Mouse (Mus musculus): ENCODE measurements around the gene Tap2. TPM values are rescaled to one million over a fixed set of nuclear protein-coding genes. Genes with fewer than 3 reads are reported as not detected.

Gene Tap2
- polyA plus RNA-seq, 1 experiment from 2014 or later, result 5.9 TPM

- Histone ChIP-seq H3K27ac (no peak overlapping the region), H3K4me1 (no peaks in the 10 kb centered on the region), H3K4me2 (no peak overlapping the region), H3K36me3 (no peaks in the 10 kb centered on the region), H3K9me3 (no peaks in the 10 kb centered on the region), H3K9ac (no peak overlapping the region), H3K4me3 (no peak overlapping the region), H3K27me3 (no peaks in the 10 kb centered on the region)
- ATAC-seq (ENCODE audit: insufficient number of reproducible peaks, low FRiP score, low TSS enrichment, low read depth), result no peak
- WGBS, result 64% methylated on average over 10 of the region's 10 CpGs
Measured at GRCm38 (mm10) chr17:34239601-34240041, 36.3 kb downstream of the Tap2 start.

GRCm38 (mm10) chr17:34240366-34240765, 37.0 kb downstream of the Tap2 start:
- no peak overlapping the region for H3K4me2 ChIP-seq
- WGBS, result 68% methylated on average over 3 of the region's 3 CpGs
- H3K4me1 ChIP-seq, result no peaks in the 10 kb centered on the region
- no peaks in the 10 kb centered on the region for H3K27me3 ChIP-seq
- no peaks in the 10 kb centered on the region for H3K36me3 ChIP-seq
- H3K9ac ChIP-seq, result no peak overlapping the region
- H3K4me3 ChIP-seq, result no peak overlapping the region
- no peaks in the 10 kb centered on the region for H3K9me3 ChIP-seq
- ATAC-seq (ENCODE audit: insufficient number of reproducible peaks, low FRiP score, low TSS enrichment, low read depth), result no peak
- H3K27ac ChIP-seq, result no peak overlapping the region

- no peak overlapping the region for H3K9ac ChIP-seq
- 78% methylated on average over 6 of the region's 6 CpGs for WGBS
- no peak overlapping the region for H3K4me2 ChIP-seq
- H3K36me3 ChIP-seq, result no peaks in the 10 kb centered on the region
- no peaks in the 10 kb centered on the region for H3K4me1 ChIP-seq
- ATAC-seq (ENCODE audit: insufficient number of reproducible peaks, low FRiP score, low TSS enrichment, low read depth), result no peak
- H3K27me3 ChIP-seq, result no peaks in the 10 kb centered on the region
- H3K4me3 ChIP-seq, result no peak overlapping the region
- H3K9me3 ChIP-seq, result no peaks in the 10 kb centered on the region
- no peak overlapping the region for H3K27ac ChIP-seq
Measured at GRCm38 (mm10) chr17:34240916-34241315, 37.6 kb downstream of the Tap2 start.

- no peak overlapping the region for H3K9ac ChIP-seq
- no peaks in the 10 kb centered on the region for H3K9me3 ChIP-seq
- H3K4me3 ChIP-seq, result no peak overlapping the region
- WGBS, result 75% methylated on average over 4 of the region's 4 CpGs
- no peak overlapping the region for H3K27ac ChIP-seq
- H3K4me2 ChIP-seq, result no peak overlapping the region
- ATAC-seq (ENCODE audit: insufficient number of reproducible peaks, low FRiP score, low TSS enrichment, low read depth), result no peak
- peaks cover 4% of the 10 kb centered on the region; the same call in 1 of the 2 replicates for H3K27me3 ChIP-seq
- no peaks in the 10 kb centered on the region for H3K4me1 ChIP-seq
- H3K36me3 ChIP-seq, result no peaks in the 10 kb centered on the region
Measured at GRCm38 (mm10) chr17:34244656-34245055, 41.3 kb downstream of the Tap2 start.

GRCm38 (mm10) chr17:34247047-34247446, 43.7 kb downstream of the Tap2 start:
- 77% methylated on average over 3 of the region's 3 CpGs for WGBS
- H3K9ac ChIP-seq, result no peak overlapping the region
- H3K36me3 ChIP-seq, result no peaks in the 10 kb centered on the region
- no peak overlapping the region for H3K4me3 ChIP-seq
- H3K27ac ChIP-seq, result no peak overlapping the region
- no peak for ATAC-seq (ENCODE audit: insufficient number of reproducible peaks, low FRiP score, low TSS enrichment, low read depth)
- no peaks in the 10 kb centered on the region for H3K4me1 ChIP-seq
- H3K9me3 ChIP-seq, result no peaks in the 10 kb centered on the region
- peaks cover 10% of the 10 kb centered on the region; the same call in 1 of the 2 replicates for H3K27me3 ChIP-seq
- H3K4me2 ChIP-seq, result no peak overlapping the region

- H3K27ac ChIP-seq, result no peak overlapping the region
- no peak overlapping the region for H3K4me2 ChIP-seq
- no peaks in the 10 kb centered on the region for H3K4me1 ChIP-seq
- H3K27me3 ChIP-seq, result peaks cover 11% of the 10 kb centered on the region; the same call in 1 of the 2 replicates
- H3K9me3 ChIP-seq, result no peaks in the 10 kb centered on the region
- H3K36me3 ChIP-seq, result no peaks in the 10 kb centered on the region
- WGBS, result 71% methylated on average over 2 of the region's 2 CpGs
- H3K4me3 ChIP-seq, result no peak overlapping the region
- no peak for ATAC-seq (ENCODE audit: insufficient number of reproducible peaks, low FRiP score, low TSS enrichment, low read depth)
- no peak overlapping the region for H3K9ac ChIP-seq
Measured at GRCm38 (mm10) chr17:34248764-34249163, 45.4 kb downstream of the Tap2 start.

- Histone ChIP-seq H3K27ac (no peak overlapping the region), H3K9ac (no peak overlapping the region), H3K4me2 (no peak overlapping the region), H3K9me3 (no peaks in the 10 kb centered on the region), H3K4me1 (no peaks in the 10 kb centered on the region), H3K36me3 (no peaks in the 10 kb centered on the region), H3K27me3 (peaks cover 17% of the 10 kb centered on the region; the same call in 1 of the 2 replicates), H3K4me3 (no peak overlapping the region)
- no peak for ATAC-seq (ENCODE audit: insufficient number of reproducible peaks, low FRiP score, low TSS enrichment, low read depth)
- 45% methylated on average over 3 of the region's 3 CpGs for WGBS
Measured at GRCm38 (mm10) chr17:34249361-34249760, 46.0 kb downstream of the Tap2 start.

GRCm38 (mm10) chr17:34249878-34250277, 46.6 kb downstream of the Tap2 start:
- H3K27ac ChIP-seq, result no peak overlapping the region
- H3K36me3 ChIP-seq, result no peaks in the 10 kb centered on the region
- ATAC-seq (ENCODE audit: insufficient number of reproducible peaks, low FRiP score, low TSS enrichment, low read depth), result no peak
- H3K9ac ChIP-seq, result no peak overlapping the region
- H3K27me3 ChIP-seq, result peaks cover 17% of the 10 kb centered on the region; the same call in 1 of the 2 replicates
- no peaks in the 10 kb centered on the region for H3K4me1 ChIP-seq
- 16% methylated on average over 4 of the region's 4 CpGs for WGBS
- H3K4me2 ChIP-seq, result no peak overlapping the region
- H3K4me3 ChIP-seq, result no peak overlapping the region
- no peaks in the 10 kb centered on the region for H3K9me3 ChIP-seq

- ATAC-seq (ENCODE audit: insufficient number of reproducible peaks, low FRiP score, low TSS enrichment, low read depth), result no peak
- Histone ChIP-seq H3K4me1 (no peaks in the 10 kb centered on the region), H3K9me3 (no peaks in the 10 kb centered on the region), H3K9ac (no peak overlapping the region), H3K4me3 (no peak overlapping the region), H3K27me3 (peaks cover 17% of the 10 kb centered on the region; the same call in 1 of the 2 replicates), H3K36me3 (no peaks in the 10 kb centered on the region), H3K27ac (no peak overlapping the region), H3K4me2 (no peak overlapping the region)
- 51% methylated on average over 4 of the region's 4 CpGs for WGBS
Measured at GRCm38 (mm10) chr17:34251666-34252065, 48.3 kb downstream of the Tap2 start.

GRCm38 (mm10) chr17:34256501-34256900, 53.2 kb downstream of the Tap2 start:
- Histone ChIP-seq H3K36me3 (no peaks in the 10 kb centered on the region), H3K27ac (no peak overlapping the region), H3K9me3 (no peaks in the 10 kb centered on the region), H3K4me2 (no peak overlapping the region), H3K4me3 (no peak overlapping the region), H3K27me3 (peaks cover 23% of the 10 kb centered on the region; the same call in 1 of the 2 replicates), H3K9ac (no peak overlapping the region), H3K4me1 (no peaks in the 10 kb centered on the region)
- no peak for ATAC-seq (ENCODE audit: insufficient number of reproducible peaks, low FRiP score, low TSS enrichment, low read depth)
- WGBS, result 80% methylated on average over 5 of the region's 5 CpGs

- no peak within 1 kb of the TSS for H3K27ac ChIP-seq
- no peaks in the 10 kb centered on the region for H3K4me1 ChIP-seq
- H3K4me2 ChIP-seq, result no peak within 1 kb of the TSS
- H3K9me3 ChIP-seq, result no peaks in the 10 kb centered on the region
- ATAC-seq (ENCODE audit: insufficient number of reproducible peaks, low FRiP score, low TSS enrichment, low read depth), result no peak
- no peak within 1 kb of the TSS for H3K4me3 ChIP-seq
- H3K36me3 ChIP-seq, result no peaks in the 10 kb centered on the region
- 71% methylated on average over 11 of the region's 11 CpGs for WGBS
- no peak within 1 kb of the TSS for H3K9ac ChIP-seq
- H3K27me3 ChIP-seq, result peaks cover 29% of the 10 kb centered on the region; the same call in 1 of the 2 replicates
Measured at GRCm38 (mm10) chr17:34257594-34258375, 54.5 kb downstream of the Tap2 start, which contains the start of gene H2-Ab1. TSS of gene H2-Ab1 (plus strand) at chr17:34257689.

- no peak overlapping the region for H3K4me3 ChIP-seq
- H3K27me3 ChIP-seq, result peaks cover 49% of the 10 kb centered on the region
- no peaks in the 10 kb centered on the region for H3K36me3 ChIP-seq
- H3K4me2 ChIP-seq, result no peak overlapping the region
- no peak overlapping the region for H3K27ac ChIP-seq
- peaks cover 20% of the 10 kb centered on the region for H3K4me1 ChIP-seq
- ATAC-seq (ENCODE audit: insufficient number of reproducible peaks, low FRiP score, low TSS enrichment, low read depth), result no peak
- no peaks in the 10 kb centered on the region for H3K9me3 ChIP-seq
- WGBS, result 51% methylated on average over 5 of the region's 5 CpGs
- H3K9ac ChIP-seq, result no peak overlapping the region
Measured at GRCm38 (mm10) chr17:34260551-34260950, 57.2 kb downstream of the Tap2 start.
